ENCODE assay signal across 38 mouse cellular contexts in the genomic region with DNA sequence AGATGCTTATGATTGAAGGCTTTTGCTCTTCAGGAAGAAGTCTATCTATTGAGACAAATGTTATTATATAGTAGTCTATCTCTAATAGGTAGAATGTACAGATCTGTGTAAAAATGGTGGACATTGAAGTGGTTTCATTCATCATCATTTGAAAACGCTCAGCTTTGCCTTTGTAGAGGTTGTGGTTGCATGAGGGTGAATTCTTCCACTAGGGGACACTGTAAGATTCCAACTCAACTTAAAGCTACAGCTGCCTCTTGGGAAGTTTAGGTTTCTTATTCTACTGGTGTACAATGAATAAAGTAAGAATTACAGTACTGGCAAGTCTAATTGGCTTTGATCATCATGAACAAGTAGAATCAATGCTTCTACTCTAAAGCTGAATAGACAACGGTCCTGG. TPM values are rescaled to one million over a fixed set of nuclear protein-coding genes. Genes with fewer than 3 reads are reported as not detected.
"Had no signal": no experiment of that assay in that cellular context is flagged by ENCODE, and none has a peak within 500 bp of the region (broad histone marks: within the 10 kb centered on the region; RNA-seq: fewer than 3 reads in every experiment).

No protein-coding gene starts in this region.

- H3K27me3 ChIP-seq: heart, embryonic 13.5 days; heart, embryonic 15.5 days; hindbrain, embryonic 12.5 days; intestine, embryonic 15.5 days; limb, embryonic 12.5 days; liver, embryonic 12.5 days had no signal

- H3K9ac ChIP-seq: forebrain, postnatal 0 days; heart, embryonic 13.5 days; heart, embryonic 15.5 days; hindbrain, embryonic 12.5 days; hindbrain, embryonic 14.5 days; intestine, embryonic 15.5 days; limb, embryonic 12.5 days; liver, embryonic 12.5 days; liver, embryonic 14.5 days had no signal

- H3K4me3 ChIP-seq: heart, embryonic 13.5 days; heart, embryonic 15.5 days; hindbrain, embryonic 10.5 days; hindbrain, embryonic 12.5 days; intestine, embryonic 15.5 days; limb, embryonic 10.5 days; limb, embryonic 12.5 days; liver, embryonic 12.5 days had no signal

- H3K4me1 ChIP-seq: heart, embryonic 13.5 days; heart, embryonic 15.5 days; hindbrain, embryonic 10.5 days; hindbrain, embryonic 12.5 days; intestine, embryonic 15.5 days; limb, embryonic 10.5 days; limb, embryonic 12.5 days; liver, embryonic 12.5 days had no signal

- H3K9me3 ChIP-seq: heart, embryonic 13.5 days; heart, embryonic 15.5 days; hindbrain, embryonic 10.5 days; hindbrain, embryonic 12.5 days; intestine, embryonic 15.5 days; limb, embryonic 10.5 days; limb, embryonic 12.5 days; liver, embryonic 12.5 days had no signal

- H3K36me3 ChIP-seq: heart, embryonic 13.5 days; heart, embryonic 15.5 days; hindbrain, embryonic 10.5 days; hindbrain, embryonic 12.5 days; intestine, embryonic 15.5 days; limb, embryonic 10.5 days; limb, embryonic 12.5 days; liver, embryonic 12.5 days had no signal

- DNase-seq: forebrain, postnatal 0 days; gastrocnemius, postnatal 25 days; heart, adult 18-20 months; heart, postnatal 14 days; heart, postnatal 36 days; kidney, adult 18-20 months; kidney, adult 8-10 months; kidney, postnatal 10 days; kidney, postnatal 25 days; kidney, postnatal 4 days; layer of hippocampus, adult 9-11 months had no signal

- H3K27ac ChIP-seq: heart, embryonic 13.5 days; heart, embryonic 15.5 days; hindbrain, embryonic 10.5 days; hindbrain, embryonic 12.5 days; hindbrain, embryonic 14.5 days; intestine, embryonic 15.5 days; limb, embryonic 10.5 days; limb, embryonic 12.5 days; liver, embryonic 12.5 days; liver, embryonic 14.5 days had no signal

- H3K4me2 ChIP-seq: heart, embryonic 11.5 days; heart, embryonic 13.5 days; heart, embryonic 15.5 days; hindbrain, embryonic 12.5 days; hindbrain, embryonic 14.5 days; intestine, embryonic 15.5 days; limb, embryonic 12.5 days; liver, embryonic 12.5 days had no signal

RNA-seq across cellular contexts. Expression of a gene that starts 52.6 kb away (rescaled TPM):
- total RNA-seq: forebrain, postnatal 0 days; gastrocnemius, adult 8-10 months; gastrocnemius, postnatal 25 days; gastrocnemius, postnatal 4 days; granulocyte monocyte progenitor cell, adult 5-6 weeks; heart, adult 18-20 months; heart, postnatal 14 days; heart, postnatal 36 days; layer of hippocampus, adult 8-10 months; layer of hippocampus, postnatal 25 days; left cerebral cortex, adult 8-10 months; left cerebral cortex, postnatal 10 days; left cerebral cortex, postnatal 36 days had no signal
- polyA plus RNA-seq: forebrain, postnatal 0 days; heart, embryonic 11.5 days; heart, embryonic 13.5 days; heart, embryonic 15.5 days; heart, postnatal 0 days; hindbrain, embryonic 10.5 days; hindbrain, embryonic 12.5 days; hindbrain, embryonic 14.5 days; hindbrain, embryonic 16.5 days; inflammation-experienced regulatory T-cells, adult 6 months; intestine, embryonic 15.5 days; intestine, postnatal 0 days; kidney, embryonic 14.5 days; kidney, embryonic 16.5 days; limb, embryonic 10.5 days; limb, embryonic 12.5 days; limb, embryonic 14.5 days; liver, embryonic 12.5 days; liver, embryonic 14.5 days; liver, embryonic 16.5 days had no signal
